Mouse (Mus musculus): ENCODE data around the gene Palm2. TPM values are rescaled to one million over a fixed set of nuclear protein-coding genes. Genes with fewer than 3 reads are reported as not detected.

Palm2 gene
- total RNA-seq, 1 experiment, result 1.8 TPM

DNA sequence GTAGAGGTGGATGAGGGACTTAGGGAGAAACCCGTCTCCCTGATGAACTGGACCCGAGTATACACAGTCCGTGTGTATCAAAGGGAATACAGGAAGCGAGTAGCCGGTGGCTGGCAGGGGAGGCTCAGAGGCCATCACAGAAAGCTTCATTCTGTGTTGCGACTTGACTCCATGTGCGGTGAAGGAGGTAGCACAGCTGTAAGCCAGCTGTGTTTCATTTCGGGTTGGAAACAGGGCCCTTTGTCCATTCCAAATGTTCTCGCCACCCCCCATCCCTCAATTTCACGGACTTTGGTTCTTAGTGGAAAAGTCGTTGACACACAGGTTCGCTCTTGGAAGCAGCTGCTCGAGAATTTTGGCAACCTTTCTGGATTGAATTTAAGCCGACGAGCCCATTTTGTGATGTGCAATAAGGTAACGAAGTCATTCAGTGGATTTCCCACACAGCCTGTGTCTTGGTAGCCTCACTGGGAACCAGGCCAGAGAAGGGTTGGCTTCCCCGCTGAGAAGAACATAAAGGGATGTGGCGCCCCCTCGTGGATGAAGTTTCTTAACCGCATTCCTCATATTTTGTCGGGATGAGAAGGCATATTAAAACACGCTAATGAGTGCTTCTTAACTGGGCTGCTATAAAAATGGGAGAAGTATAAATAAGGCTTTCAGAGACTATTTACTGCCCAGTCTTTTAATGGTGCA is 173.3 kb downstream of the Palm2 start:
- no peak overlapping the region for H3K9ac ChIP-seq (ENCODE audit: insufficient read depth, low read depth, low read length, poor library complexity, severe bottlenecking)
- no peaks in the 10 kb centered on the region for H3K9me3 ChIP-seq (ENCODE audit: control insufficient read depth, insufficient read depth, low read depth, low read length)
- H3K4me3 ChIP-seq (ENCODE audit: insufficient read depth in 1 of 2, low read depth in 1 of 2, low read length in 2 of 2, poor library complexity in 1 of 2, severe bottlenecking in 1 of 2), result no peak overlapping the region
- TF ChIP-seq HCFC1 (IDR thresholded peaks at IDR 0.05; ENCODE audit: borderline replicate concordance, insufficient read depth, low read length), result no peak
- TF ChIP-seq ZC3H11A (IDR thresholded peaks at IDR 0.05; ENCODE audit: borderline replicate concordance, low read depth, low read length), result peak; percentile 64; the same call in 1 of the 2 replicates
- H3K4me1 ChIP-seq (ENCODE audit: control insufficient read depth in 2 of 2, insufficient read depth in 2 of 2, low read length in 2 of 2, poor library complexity in 1 of 2), result 0 out of 4 replicates have a peak, but pooled peaks cover 0 to 4% of the 10 kb centered on the region in 2 experiments
- peak; percentile 75 for DNase-seq (ENCODE audit: low read depth, low spot score)
- no peak overlapping the region for H3K27ac ChIP-seq (ENCODE audit: insufficient read depth, low read depth, low read length, poor library complexity, severe bottlenecking)
- no peaks in the 10 kb centered on the region for H3K36me3 ChIP-seq (ENCODE audit: control insufficient read depth, insufficient read depth, low read length, poor library complexity, severe bottlenecking)
- in situ Hi-C loops (cut with MboI; ENCODE audit: low sequenced_read_pairs in 2 of 2, unreplicated experiment in 2 of 2), result no loop called here

DNA sequence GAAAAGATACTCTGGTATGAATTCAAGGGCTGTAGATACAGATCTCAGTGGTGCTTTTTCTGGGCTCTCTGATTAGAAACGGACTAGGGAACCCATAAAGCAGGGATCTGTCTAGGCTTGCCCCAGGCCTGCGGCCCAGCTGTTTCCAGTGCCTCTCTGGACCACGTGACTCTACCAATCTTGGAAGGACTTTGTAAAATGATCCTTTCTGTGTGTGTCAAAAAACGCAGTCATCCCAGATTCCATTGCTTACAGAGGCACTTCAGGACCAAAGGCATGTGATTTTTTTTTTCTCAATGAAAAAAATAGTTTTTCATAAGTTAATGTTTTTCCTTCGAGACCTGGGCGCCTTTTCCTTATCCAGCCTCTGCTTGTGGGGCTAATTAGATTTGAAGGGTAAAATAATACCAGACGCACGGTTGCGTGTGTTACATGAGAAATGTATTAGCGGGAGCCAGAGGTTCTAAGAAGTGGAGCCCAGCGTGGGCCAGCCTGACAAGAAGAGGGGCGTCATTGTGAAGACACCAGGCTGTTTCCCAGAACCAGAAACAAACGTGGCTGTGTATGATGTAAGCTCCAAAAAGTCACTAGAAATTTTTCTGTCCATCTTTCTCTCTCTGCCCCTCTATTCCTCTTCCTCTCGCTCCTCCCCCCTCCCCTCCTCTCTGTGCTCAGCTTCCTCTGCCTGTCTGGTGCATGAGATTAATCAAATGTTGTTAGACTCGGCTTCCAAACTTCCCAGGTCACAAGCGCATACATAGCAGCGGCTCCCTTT is 177.4 kb downstream of the Palm2 start:
- Histone ChIP-seq H3K27ac (ENCODE audit: insufficient read depth, low read depth, low read length, poor library complexity, severe bottlenecking) (no peak overlapping the region), H3K4me1 (ENCODE audit: control insufficient read depth in 2 of 2, insufficient read depth in 2 of 2, low read length in 2 of 2, poor library complexity in 1 of 2) (0 out of 4 replicates have a peak, but pooled peaks cover 0 to 4% of the 10 kb centered on the region in 2 experiments), H3K4me3 (ENCODE audit: insufficient read depth in 1 of 2, low read depth in 1 of 2, low read length in 2 of 2, poor library complexity in 1 of 2, severe bottlenecking in 1 of 2) (no peak overlapping the region), H3K9me3 (ENCODE audit: control insufficient read depth, insufficient read depth, low read depth, low read length) (no peaks in the 10 kb centered on the region), H3K9ac (ENCODE audit: insufficient read depth, low read depth, low read length, poor library complexity, severe bottlenecking) (no peak overlapping the region), H3K36me3 (ENCODE audit: control insufficient read depth, insufficient read depth, low read length, poor library complexity, severe bottlenecking) (no peaks in the 10 kb centered on the region)
- in situ Hi-C loops (cut with MboI; ENCODE audit: low sequenced_read_pairs in 2 of 2, unreplicated experiment in 2 of 2), result no loop called here
- TF ChIP-seq ZNF384 (IDR thresholded peaks at IDR 0.05; ENCODE audit: low read depth, low read length) (no peak), CHD2 (IDR thresholded peaks at IDR 0.05; ENCODE audit: low read depth, low read length) (no peak), MAFK (IDR thresholded peaks at IDR 0.05; ENCODE audit: insufficient read depth, low read depth, low read length) (no peak), ZC3H11A (IDR thresholded peaks at IDR 0.05; ENCODE audit: borderline replicate concordance, low read depth, low read length) (no peak), HCFC1 (IDR thresholded peaks at IDR 0.05; ENCODE audit: borderline replicate concordance, insufficient read depth, low read length) (no peak)
- DNase-seq (ENCODE audit: low read depth, low spot score), result no peak

DNA sequence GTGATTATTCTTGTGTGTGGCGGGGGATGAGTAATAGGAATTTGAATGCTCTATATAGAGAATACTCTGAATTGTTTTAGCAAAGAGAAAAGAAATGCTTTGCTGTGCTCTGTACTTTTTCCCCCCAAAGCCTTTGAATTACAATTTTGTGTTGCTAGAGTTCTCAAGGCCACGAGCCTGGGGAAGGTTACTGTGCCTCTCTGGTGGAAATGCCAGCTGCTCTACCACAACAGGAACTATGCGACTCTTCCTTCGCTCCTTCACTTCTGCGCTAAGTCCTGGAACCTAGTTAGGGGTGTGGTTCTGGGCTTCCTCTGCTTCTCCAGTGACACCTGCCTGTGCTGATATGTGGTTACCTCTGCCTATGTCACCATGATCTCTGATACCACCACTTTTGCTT is 178.7 kb downstream of the Palm2 start:
- H3K4me3 ChIP-seq (ENCODE audit: insufficient read depth in 1 of 2, low read depth in 1 of 2, low read length in 2 of 2, poor library complexity in 1 of 2, severe bottlenecking in 1 of 2), result no peak overlapping the region
- no peak overlapping the region for H3K9ac ChIP-seq (ENCODE audit: insufficient read depth, low read depth, low read length, poor library complexity, severe bottlenecking)
- H3K4me1 ChIP-seq (ENCODE audit: control insufficient read depth in 2 of 2, insufficient read depth in 2 of 2, low read length in 2 of 2, poor library complexity in 1 of 2), result 0 out of 4 replicates have a peak, but pooled peaks cover 0 to 4% of the 10 kb centered on the region in 2 experiments
- H3K36me3 ChIP-seq (ENCODE audit: control insufficient read depth, insufficient read depth, low read length, poor library complexity, severe bottlenecking), result no peaks in the 10 kb centered on the region
- in situ Hi-C loops (cut with MboI; ENCODE audit: low sequenced_read_pairs in 2 of 2, unreplicated experiment in 2 of 2), result no loop called here
- TF ChIP-seq ZNF384 (IDR thresholded peaks at IDR 0.05; ENCODE audit: low read depth, low read length) (no peak), CHD2 (IDR thresholded peaks at IDR 0.05; ENCODE audit: low read depth, low read length) (no peak), HCFC1 (IDR thresholded peaks at IDR 0.05; ENCODE audit: borderline replicate concordance, insufficient read depth, low read length) (no peak), MAFK (IDR thresholded peaks at IDR 0.05; ENCODE audit: insufficient read depth, low read depth, low read length) (no peak), ZC3H11A (IDR thresholded peaks at IDR 0.05; ENCODE audit: borderline replicate concordance, low read depth, low read length) (no peak)
- DNase-seq (ENCODE audit: low read depth, low spot score), result no peak
- no peak overlapping the region for H3K27ac ChIP-seq (ENCODE audit: insufficient read depth, low read depth, low read length, poor library complexity, severe bottlenecking)
- H3K9me3 ChIP-seq (ENCODE audit: control insufficient read depth, insufficient read depth, low read depth, low read length), result no peaks in the 10 kb centered on the region

DNA sequence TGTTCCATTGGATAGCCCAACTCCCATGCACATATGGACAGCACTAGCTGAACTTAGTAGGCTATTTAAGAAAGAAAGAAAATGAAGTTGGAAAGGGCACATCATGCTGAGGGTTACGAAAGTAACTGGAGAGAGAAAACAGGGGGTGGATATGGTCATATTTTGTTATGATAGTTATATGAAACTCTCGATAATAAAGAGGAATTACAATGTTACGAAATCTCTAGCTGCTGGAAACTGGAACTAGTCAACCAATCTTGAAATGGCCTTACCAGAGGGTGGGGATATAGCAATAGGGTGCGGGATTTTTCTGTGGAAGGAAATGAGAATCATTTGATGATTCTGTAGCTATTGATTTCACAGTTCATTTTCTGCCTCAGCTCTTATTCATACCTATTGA is 180.6 kb downstream of the Palm2 start:
- in situ Hi-C loops (cut with MboI; ENCODE audit: low sequenced_read_pairs in 2 of 2, unreplicated experiment in 2 of 2), result no loop called here
- Histone ChIP-seq H3K36me3 (ENCODE audit: control insufficient read depth, insufficient read depth, low read length, poor library complexity, severe bottlenecking) (no peaks in the 10 kb centered on the region), H3K27ac (ENCODE audit: insufficient read depth, low read depth, low read length, poor library complexity, severe bottlenecking) (no peak overlapping the region), H3K9me3 (ENCODE audit: control insufficient read depth, insufficient read depth, low read depth, low read length) (no peaks in the 10 kb centered on the region), H3K4me3 (ENCODE audit: insufficient read depth in 1 of 2, low read depth in 1 of 2, low read length in 2 of 2, poor library complexity in 1 of 2, severe bottlenecking in 1 of 2) (no peak overlapping the region), H3K9ac (ENCODE audit: insufficient read depth, low read depth, low read length, poor library complexity, severe bottlenecking) (no peak overlapping the region), H3K4me1 (ENCODE audit: control insufficient read depth in 2 of 2, insufficient read depth in 2 of 2, low read length in 2 of 2, poor library complexity in 1 of 2) (0 out of 4 replicates have a peak, but pooled peaks cover 0 to 4% of the 10 kb centered on the region in 2 experiments)
- DNase-seq (ENCODE audit: low read depth, low spot score), result no peak
- TF ChIP-seq HCFC1 (IDR thresholded peaks at IDR 0.05; ENCODE audit: borderline replicate concordance, insufficient read depth, low read length) (no peak), CHD2 (IDR thresholded peaks at IDR 0.05; ENCODE audit: low read depth, low read length) (no peak), MAFK (IDR thresholded peaks at IDR 0.05; ENCODE audit: insufficient read depth, low read depth, low read length) (no peak), ZNF384 (IDR thresholded peaks at IDR 0.05; ENCODE audit: low read depth, low read length) (no peak), ZC3H11A (IDR thresholded peaks at IDR 0.05; ENCODE audit: borderline replicate concordance, low read depth, low read length) (no peak)
